Mouse (Mus musculus) stomach, postnatal 0 days (tissue): ENCODE data around the gene A130010J15Rik.

Source experiments
- CTCF ChIP-seq: IDR thresholded peaks from 2 replicates; pipeline ENCODE4 v1.5.1; 2016; ENCODE audit warnings: antibody characterized with exemption, low read depth, mild to moderate bottlenecking, moderate library complexity
- EP300 ChIP-seq: optimal IDR thresholded peaks from 2 replicates; pipeline ENCODE3; 2016; ENCODE audit warnings: antibody characterized with exemption

- no peak for TF ChIP-seq CTCF
- no peak for TF ChIP-seq EP300
These were observed 33.5 kb downstream of the A130010J15Rik start, which contains the start of gene Traf3ip3 for GRCm38 (mm10) chr1:193201383-193201778.
